Mouse (Mus musculus): ENCODE data around the gene Pla2g4d. TPM values are rescaled to one million over a fixed set of nuclear protein-coding genes. Genes with fewer than 3 reads are reported as not detected.
A peak's percentile ranks its signal among the peaks of the same experiment; 100 is the strongest.

Gene Pla2g4d
- not detected for total RNA-seq (2021)
- long read RNA-seq, experiment 1 = 0 reads
- long read RNA-seq, experiment 2 = 0 reads

- Histone ChIP-seq H3K27ac (no peak within 1 kb of the TSS), H3K4me3 (no peak within 1 kb of the TSS)
- TF ChIP-seq CTCF (conservative IDR thresholded peaks at IDR 0.05) = no peak
- no peak for DNase-seq (ENCODE audit: low spot score in 2 of 2)
These were observed at the start of gene Pla2g4d for GRCm38 (mm10) chr2:120288995-120289394. Pla2g4d (minus strand) TSS chr2:120289197.

- Histone ChIP-seq H3K4me3 (no peak overlapping the region), H3K27ac (0 out of 2 replicates have a peak overlapping the region, but pooled peaks have one; percentile 2)
- TF ChIP-seq CTCF (conservative IDR thresholded peaks at IDR 0.05) = peak; percentile 77
- no peak for DNase-seq (ENCODE audit: low spot score in 2 of 2)
These were observed 48.9 kb upstream of the Pla2g4d start for GRCm38 (mm10) chr2:120337886-120338285.

GRCm38 (mm10) chr2:120331575-120331974, 42.6 kb upstream of the Pla2g4d start:
- no peak overlapping the region for H3K27ac ChIP-seq
- DNase-seq (ENCODE audit: low spot score in 2 of 2) = no peak
- TF ChIP-seq CTCF (conservative IDR thresholded peaks at IDR 0.05) = no peak
- no peak overlapping the region for H3K4me3 ChIP-seq

DNA sequence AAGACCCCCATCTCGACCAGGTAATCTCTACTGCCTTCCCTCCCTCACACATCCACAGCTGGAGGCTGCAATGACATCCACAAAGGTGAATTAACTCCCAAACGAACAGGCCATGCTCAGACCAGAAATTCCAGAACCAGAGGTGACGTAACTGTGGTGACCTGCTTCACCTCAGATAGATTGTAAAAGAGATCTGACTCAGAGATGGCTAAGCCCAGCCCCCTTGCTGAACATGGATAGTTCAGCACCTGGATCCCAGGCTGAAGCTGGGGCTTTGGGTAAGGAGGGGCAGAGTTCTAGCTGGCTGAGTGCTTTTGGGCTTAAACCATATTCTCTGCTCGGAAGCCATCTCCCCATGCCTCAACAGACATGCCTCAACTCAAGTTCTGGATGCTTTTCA, 26.1 kb upstream of the Pla2g4d start:
- H3K27ac ChIP-seq = no peak overlapping the region
- DNase-seq (ENCODE audit: low spot score in 2 of 2) = no peak
- TF ChIP-seq CTCF (conservative IDR thresholded peaks at IDR 0.05) = no peak
- H3K4me3 ChIP-seq = no peak overlapping the region

GRCm38 (mm10) chr2:120314487-120314886, 25.5 kb upstream of the Pla2g4d start:
- Histone ChIP-seq H3K27ac (no peak overlapping the region), H3K4me3 (no peak overlapping the region)
- no peak for TF ChIP-seq CTCF (conservative IDR thresholded peaks at IDR 0.05)
- no peak for DNase-seq (ENCODE audit: low spot score in 2 of 2)

GRCm38 (mm10) chr2:120313976-120314375, 25.0 kb upstream of the Pla2g4d start, which contains the start of gene Pla2g4f:
Pla2g4f (minus strand) TSS chr2:120314165.
- no peak for TF ChIP-seq CTCF (conservative IDR thresholded peaks at IDR 0.05)

GRCm38 (mm10) chr2:120312276-120312825, 23.4 kb upstream of the Pla2g4d start:
- TF ChIP-seq CTCF (conservative IDR thresholded peaks at IDR 0.05) = no peak
- Histone ChIP-seq H3K4me3 (no peak overlapping the region), H3K27ac (no peak overlapping the region)
- no peak for DNase-seq (ENCODE audit: low spot score in 2 of 2)

More at GRCm38 (mm10) chr2:120313976-120314375, 25.0 kb upstream of the Pla2g4d start, which contains the start of gene Pla2g4f:
- Histone ChIP-seq H3K4me3 (no peak within 1 kb of the TSS), H3K27ac (no peak within 1 kb of the TSS)
- no peak for DNase-seq (ENCODE audit: low spot score in 2 of 2)

- H3K4me3 ChIP-seq = no peak overlapping the region
- no peak for TF ChIP-seq CTCF (conservative IDR thresholded peaks at IDR 0.05)
- H3K27ac ChIP-seq = no peak overlapping the region
- DNase-seq (ENCODE audit: low spot score in 2 of 2) = no peak
These were observed 15.1 kb upstream of the Pla2g4d start for GRCm38 (mm10) chr2:120304113-120304512.

GRCm38 (mm10) chr2:120301076-120301475, 12.1 kb upstream of the Pla2g4d start:
- no peak overlapping the region for H3K4me3 ChIP-seq
- no peak overlapping the region for H3K27ac ChIP-seq
- no peak for TF ChIP-seq CTCF (conservative IDR thresholded peaks at IDR 0.05)
- no peak for DNase-seq (ENCODE audit: low spot score in 2 of 2)

GRCm38 (mm10) chr2:120299866-120300265, 10.9 kb upstream of the Pla2g4d start:
- no peak overlapping the region for H3K27ac ChIP-seq
- TF ChIP-seq CTCF (conservative IDR thresholded peaks at IDR 0.05) = no peak
- no peak for DNase-seq (ENCODE audit: low spot score in 2 of 2)

GRCm38 (mm10) chr2:120296160-120296559, 7.2 kb upstream of the Pla2g4d start:
- no peak overlapping the region for H3K27ac ChIP-seq
- no peak for TF ChIP-seq CTCF (conservative IDR thresholded peaks at IDR 0.05)
- no peak overlapping the region for H3K4me3 ChIP-seq
- no peak for DNase-seq (ENCODE audit: low spot score in 2 of 2)

More at GRCm38 (mm10) chr2:120299866-120300265, 10.9 kb upstream of the Pla2g4d start:
- H3K4me3 ChIP-seq = no peak overlapping the region

GRCm38 (mm10) chr2:120291471-120292078, 2.6 kb upstream of the Pla2g4d start:
- no peak for TF ChIP-seq CTCF (conservative IDR thresholded peaks at IDR 0.05)
- H3K4me3 ChIP-seq = no peak overlapping the region
- no peak overlapping the region for H3K27ac ChIP-seq
- no peak for DNase-seq (ENCODE audit: low spot score in 2 of 2)

GRCm38 (mm10) chr2:120288401-120288800, 596 bp downstream of the Pla2g4d start:
- no peak overlapping the region for H3K4me3 ChIP-seq
- H3K27ac ChIP-seq = no peak overlapping the region
- no peak for TF ChIP-seq CTCF (conservative IDR thresholded peaks at IDR 0.05)
- no peak for DNase-seq (ENCODE audit: low spot score in 2 of 2)

GRCm38 (mm10) chr2:120285639-120286038, 3.4 kb downstream of the Pla2g4d start:
- Histone ChIP-seq H3K27ac (no peak overlapping the region), H3K4me3 (no peak overlapping the region)
- DNase-seq (ENCODE audit: low spot score in 2 of 2) = no peak
- no peak for TF ChIP-seq CTCF (conservative IDR thresholded peaks at IDR 0.05)

All from layer of hippocampus, adult 2 months (tissue).